Mouse (Mus musculus): ENCODE measurements around the gene Galnt14. TPM values are rescaled to one million over a fixed set of nuclear protein-coding genes. Genes with fewer than 3 reads are reported as not detected.

Gene Galnt14
- polyA plus RNA-seq, 1 experiment: not detected

DNA sequence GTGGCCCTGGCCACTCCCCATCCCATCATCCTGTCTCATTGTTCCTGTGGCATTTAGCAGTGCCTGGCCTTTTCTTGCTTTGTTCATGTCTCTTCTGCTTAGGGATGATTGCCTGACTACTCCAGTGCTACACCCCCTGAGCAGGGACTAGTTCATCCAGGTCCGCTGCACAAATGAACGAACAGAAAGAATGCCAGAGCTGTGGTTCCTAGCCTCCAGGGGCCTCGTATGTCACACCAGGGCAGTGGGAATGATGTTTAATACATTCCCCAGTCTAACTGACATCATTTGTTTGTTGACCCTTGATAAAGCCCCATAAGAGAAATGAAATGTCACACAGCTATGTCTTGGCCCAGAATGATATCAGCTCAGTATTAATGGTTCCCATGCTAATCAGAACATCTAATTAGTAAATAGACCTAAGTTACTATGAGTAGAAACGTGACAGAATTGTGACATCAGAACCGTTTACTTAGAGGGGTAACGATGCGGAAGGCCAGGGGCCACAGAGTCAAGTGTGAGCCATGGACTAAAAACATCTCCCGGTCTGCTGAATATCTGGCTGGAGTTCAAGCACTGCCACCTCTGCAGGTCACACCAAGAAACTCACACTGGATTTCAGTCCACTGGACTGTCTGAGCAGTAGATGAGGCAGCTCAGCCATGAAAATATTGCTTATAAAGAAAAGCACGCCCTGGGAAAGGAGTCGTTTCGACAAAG, 76.1 kb downstream of the Galnt14 start:
- no peak for TF ChIP-seq GATA1 (IDR thresholded peaks at IDR 0.05; ENCODE audit: low read length)

DNA sequence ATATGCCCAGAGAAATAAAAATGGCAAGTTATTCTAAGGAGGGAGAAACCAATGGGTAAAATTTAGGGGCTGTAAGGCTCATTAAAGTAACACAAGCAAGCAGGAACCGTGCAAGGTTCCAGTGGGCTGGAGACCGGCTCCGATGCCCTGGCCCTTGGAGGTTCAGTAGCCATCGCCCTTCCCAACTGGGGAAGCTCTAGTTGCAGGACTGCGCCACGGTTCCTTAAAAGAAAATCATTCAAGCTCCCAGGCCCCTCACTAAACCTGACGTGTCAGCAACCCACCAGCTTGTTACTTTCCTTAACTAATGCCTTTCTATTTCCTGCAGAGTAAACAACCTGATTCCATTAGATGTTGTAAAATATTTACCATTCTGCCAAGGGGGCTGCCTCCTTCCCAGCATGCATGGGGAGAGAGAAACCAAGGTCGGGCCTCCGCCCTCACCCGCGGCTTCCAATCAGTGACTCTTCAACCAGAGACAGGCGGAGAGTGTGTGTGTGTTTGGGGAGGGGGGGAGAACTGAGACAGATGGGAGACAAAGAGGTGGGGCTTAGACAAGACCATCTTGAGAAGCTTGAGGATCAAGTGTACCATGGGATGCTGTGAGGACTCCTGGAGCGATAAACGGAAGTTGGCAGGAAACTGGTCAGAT, 81.9 kb downstream of the Galnt14 start:
- TF ChIP-seq GATA1 (IDR thresholded peaks at IDR 0.05; ENCODE audit: low read length): no peak

DNA sequence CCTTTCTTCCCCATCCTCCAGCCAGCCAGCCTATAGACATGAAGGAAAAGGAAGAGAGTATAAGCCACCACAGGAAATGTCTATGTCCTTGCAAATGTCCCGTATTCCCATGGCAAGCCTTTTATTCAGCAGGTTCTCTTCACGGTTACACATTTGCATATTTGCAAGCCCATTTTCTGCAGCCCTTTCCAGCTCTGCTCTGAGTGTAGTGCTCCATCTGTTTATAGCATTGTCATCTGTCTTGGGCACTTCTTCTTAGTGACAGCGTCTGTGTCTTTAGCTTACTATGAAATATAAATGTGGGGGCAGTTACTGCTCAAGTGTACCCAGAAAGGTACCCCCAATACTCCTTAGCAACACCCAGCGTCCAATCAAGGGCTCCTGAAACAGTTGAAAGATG, 83.3 kb downstream of the Galnt14 start:
- no peak for TF ChIP-seq GATA1 (IDR thresholded peaks at IDR 0.05; ENCODE audit: low read length)

DNA sequence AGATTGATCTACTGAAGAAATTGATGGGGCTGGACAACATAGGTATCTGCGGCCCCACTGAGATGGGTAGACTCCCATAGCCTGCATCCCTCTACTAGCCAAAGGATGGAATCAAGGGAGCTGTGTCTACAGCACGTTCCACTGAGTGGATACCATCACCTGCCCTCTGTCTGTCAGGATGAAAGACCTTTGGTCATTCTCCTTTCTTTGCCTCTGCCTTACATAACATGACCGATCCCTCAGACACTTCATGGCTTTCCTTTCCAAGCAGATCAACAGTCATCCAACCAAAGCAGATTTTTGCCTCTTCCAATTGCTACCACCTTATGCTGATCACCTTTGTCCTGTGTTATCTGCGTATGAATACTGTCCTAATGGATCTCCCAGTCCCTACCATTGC, 90.2 kb downstream of the Galnt14 start:
- no peak for TF ChIP-seq GATA1 (IDR thresholded peaks at IDR 0.05; ENCODE audit: low read length)

DNA sequence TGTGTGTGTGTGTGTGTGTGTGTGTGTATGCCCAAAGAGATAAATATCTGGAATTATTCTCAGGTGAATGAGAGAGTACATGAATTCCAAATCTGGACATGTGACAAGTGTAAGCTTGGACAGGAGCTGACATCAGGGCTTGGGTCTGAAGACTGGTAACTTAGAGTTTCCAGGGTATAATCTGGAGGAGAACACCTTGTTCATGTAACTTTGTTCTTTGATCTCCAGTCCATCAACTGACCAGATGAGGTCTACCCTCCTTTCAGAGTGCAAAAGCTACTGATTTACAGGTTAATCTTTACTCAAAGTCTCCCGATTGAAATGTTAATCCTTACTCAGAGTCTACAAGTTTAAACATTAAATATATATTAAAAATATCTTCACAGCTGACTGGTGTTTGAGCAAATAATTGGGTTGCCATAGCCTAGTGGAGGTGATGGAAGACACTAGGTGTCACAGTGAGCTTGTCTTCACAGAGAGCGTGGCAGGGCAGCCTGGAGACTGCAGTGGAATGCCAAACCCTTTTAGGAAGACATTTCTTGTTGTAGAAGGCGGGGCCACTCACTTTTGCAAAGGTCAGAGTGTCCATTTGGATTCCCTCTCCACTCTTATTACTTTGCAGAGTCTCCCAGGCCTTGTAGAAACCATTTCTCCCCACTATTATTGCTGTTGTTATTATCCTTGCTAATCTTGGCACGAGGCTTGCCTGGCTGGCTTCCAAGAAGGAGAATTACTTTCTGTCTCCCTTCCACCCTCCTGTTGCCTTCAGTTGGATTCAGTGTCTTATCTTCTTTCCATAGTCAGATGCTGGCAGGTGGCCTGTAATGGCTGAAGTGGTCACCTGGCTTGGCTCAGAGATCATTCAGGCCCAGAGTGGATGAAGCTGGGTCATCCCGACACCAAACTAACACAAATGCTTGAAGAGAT, 107.4 kb downstream of the Galnt14 start:
- TF ChIP-seq GATA1 (IDR thresholded peaks at IDR 0.05; ENCODE audit: low read length): no peak

DNA sequence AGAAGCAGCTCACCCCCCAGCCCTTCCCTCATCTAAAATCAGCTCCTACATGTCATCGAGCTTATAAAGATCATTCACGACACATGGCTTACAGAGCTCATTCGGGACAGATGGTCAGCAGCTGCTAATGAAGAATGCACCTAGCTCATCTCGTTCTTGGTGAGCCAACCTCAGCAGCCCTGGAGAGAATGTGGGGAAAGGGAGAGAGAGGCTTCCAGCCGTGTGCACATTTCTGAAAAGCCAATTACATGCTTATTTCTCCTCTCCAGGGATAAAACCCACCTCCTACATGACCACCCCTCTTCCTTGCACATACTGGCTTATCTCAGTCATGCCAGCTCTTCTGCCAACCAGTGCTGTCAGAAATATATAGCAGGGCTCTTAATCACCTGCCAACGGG, 110.3 kb downstream of the Galnt14 start:
- TF ChIP-seq GATA1 (IDR thresholded peaks at IDR 0.05; ENCODE audit: low read length): no peak

DNA sequence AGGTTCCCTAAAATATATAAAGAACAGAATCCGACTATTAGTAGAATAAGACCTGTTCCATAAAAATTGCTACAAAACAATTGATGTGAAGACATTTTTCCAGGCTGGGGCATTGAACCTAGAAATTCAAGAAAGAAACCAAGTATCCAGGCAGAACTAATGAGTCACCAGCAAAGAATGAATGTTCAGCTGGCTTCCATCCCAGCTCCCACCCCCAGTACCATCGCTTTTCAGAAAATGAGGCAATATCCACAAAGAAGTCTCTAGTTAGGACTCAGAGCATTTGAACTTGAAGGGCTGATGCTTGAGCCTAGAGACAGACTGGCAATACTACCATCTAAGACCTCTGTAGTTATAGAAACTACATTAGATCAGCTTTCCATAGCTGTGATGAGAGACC, 118.2 kb downstream of the Galnt14 start:
- TF ChIP-seq GATA1 (IDR thresholded peaks at IDR 0.05; ENCODE audit: low read length): no peak

DNA sequence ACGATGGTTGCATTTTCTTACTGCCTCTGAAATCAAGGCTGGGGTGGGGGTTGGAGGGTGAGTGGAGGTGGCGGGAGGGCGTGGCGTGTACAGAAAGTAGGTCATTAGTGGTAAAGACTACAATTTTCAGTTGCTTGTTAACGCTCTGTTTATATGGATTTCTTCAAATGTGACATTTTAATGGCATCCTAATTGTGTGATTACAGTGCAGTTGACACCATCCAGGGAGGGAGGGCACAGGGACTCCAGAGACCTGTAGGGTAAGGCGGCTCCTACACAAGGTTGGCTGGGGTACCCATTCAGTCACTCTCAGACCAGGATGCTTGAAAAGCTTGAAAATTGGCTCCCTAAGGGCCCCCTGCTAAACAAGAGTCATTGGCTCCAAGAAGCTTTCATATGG, 122.7 kb downstream of the Galnt14 start:
- no peak for TF ChIP-seq GATA1 (IDR thresholded peaks at IDR 0.05; ENCODE audit: low read length)

DNA sequence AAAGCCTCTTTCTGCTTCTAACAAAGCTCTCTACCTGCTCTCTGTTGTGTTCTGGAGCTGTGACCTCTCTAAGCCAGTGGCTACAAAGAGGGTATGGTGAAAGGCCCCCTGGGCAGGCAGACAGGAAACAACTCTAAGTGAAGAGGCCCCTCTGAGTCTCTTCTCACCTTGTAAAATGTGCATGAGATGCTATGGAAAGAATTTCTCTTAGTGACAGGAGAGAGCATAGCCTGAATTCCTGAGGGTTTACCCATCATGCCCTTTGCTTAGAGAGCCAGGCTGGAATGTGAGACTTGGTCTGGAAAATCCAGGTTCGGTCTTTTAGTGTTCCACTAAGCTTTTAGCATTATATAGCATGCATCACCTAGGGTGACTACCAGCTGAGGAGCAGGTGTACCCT, 136.1 kb downstream of the Galnt14 start:
- no peak for TF ChIP-seq GATA1 (IDR thresholded peaks at IDR 0.05; ENCODE audit: low read length)

DNA sequence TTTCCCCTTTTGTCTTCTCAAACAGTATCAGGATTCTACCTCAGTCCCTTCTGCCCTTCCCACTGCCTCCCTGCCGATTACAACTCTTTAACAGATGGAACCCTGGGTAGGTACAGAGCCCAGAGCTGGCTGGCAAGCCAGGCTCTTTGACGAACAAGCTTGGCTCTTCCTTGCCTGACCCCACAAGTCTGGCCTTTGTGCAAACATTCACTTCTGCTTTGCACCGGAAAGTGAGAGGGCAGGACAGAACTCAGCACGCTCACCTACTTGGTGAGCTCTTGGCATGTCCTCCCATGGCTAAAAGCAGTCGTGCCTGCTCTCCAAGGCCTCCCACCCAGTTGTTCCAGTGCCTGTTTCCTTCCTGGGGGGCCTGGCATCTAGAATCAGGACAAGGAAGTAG, 137.4 kb downstream of the Galnt14 start:
- no peak for TF ChIP-seq GATA1 (IDR thresholded peaks at IDR 0.05; ENCODE audit: low read length)

DNA sequence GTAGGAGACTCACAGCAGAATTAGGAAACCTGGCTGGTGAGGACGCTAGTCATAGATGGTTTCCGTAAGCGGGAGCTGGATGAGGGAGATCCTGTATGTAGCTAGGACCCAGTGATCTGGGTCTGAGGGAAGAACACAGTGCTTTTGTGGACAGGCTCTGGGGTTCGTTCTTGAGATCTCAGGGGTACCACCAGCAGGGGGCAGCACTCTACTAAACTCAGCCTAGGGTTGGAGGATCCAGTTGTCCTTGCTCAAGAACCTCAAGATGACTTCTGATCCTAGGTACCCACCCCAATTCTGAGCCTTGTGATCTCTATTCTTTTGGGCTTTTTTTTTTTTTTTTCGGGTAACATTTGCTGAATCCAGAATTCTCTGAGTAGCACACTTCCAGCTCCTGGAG, 137.8 kb downstream of the Galnt14 start:
- TF ChIP-seq GATA1 (IDR thresholded peaks at IDR 0.05; ENCODE audit: low read length): no peak

DNA sequence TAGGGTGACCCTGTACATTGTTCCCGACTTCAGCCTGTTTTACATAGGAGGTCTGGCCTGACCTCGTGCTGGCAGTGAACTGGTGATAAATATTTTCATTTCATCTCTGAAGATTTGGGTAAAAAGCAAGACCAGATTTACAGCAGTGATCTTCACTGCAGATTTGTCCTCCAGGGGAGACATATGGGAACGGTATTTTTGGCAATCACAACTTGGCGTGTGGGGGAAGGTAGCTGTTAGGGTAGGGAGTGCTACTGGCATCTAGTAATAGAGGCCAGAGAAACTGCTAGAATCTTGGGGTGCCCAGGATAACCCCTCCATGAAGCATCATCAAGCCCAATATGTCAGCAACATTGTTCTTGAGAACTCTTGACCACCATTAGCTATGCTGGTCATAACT, 138.3 kb downstream of the Galnt14 start:
- no peak for TF ChIP-seq GATA1 (IDR thresholded peaks at IDR 0.05; ENCODE audit: low read length)

DNA sequence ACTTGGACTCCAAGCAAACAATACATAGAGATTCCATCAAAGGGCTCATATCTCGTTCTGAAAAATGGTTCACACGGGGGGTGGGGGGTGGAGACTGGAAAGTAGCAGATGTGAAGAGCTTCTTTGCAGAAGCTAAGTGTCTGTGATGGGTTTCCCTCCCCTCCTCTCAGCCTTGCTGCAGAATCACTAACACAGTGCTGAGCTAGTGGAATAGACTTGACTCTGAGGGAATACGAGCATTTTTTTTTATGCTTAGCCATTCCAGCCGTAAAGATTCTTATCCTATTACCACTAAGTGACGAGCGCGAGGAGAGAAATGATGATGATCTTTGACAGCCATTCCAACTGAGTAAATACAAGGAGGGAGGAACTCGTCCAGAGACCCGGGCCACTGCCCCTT, 142.0 kb downstream of the Galnt14 start:
- no peak for TF ChIP-seq GATA1 (IDR thresholded peaks at IDR 0.05; ENCODE audit: low read length)

DNA sequence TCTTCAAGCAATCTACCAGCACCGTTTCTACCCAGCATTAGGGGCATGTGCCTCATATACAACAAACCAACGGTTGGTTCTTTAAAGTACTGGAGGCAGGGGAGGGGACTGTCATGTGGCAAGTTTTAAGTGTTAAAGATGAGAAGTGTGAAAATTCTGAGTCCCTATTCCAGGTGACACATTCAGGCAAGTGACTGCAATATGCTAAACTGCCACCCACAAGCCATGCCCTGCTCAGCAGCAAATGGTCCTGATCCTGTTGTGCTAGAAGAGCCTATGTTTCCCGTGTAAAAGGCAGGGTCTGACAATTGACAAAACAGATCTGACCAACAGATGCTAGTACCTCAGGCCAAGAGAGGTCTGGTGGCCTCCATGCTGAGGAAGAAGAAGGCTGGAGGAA, 149.1 kb downstream of the Galnt14 start:
- TF ChIP-seq GATA1 (IDR thresholded peaks at IDR 0.05; ENCODE audit: low read length): no peak

DNA sequence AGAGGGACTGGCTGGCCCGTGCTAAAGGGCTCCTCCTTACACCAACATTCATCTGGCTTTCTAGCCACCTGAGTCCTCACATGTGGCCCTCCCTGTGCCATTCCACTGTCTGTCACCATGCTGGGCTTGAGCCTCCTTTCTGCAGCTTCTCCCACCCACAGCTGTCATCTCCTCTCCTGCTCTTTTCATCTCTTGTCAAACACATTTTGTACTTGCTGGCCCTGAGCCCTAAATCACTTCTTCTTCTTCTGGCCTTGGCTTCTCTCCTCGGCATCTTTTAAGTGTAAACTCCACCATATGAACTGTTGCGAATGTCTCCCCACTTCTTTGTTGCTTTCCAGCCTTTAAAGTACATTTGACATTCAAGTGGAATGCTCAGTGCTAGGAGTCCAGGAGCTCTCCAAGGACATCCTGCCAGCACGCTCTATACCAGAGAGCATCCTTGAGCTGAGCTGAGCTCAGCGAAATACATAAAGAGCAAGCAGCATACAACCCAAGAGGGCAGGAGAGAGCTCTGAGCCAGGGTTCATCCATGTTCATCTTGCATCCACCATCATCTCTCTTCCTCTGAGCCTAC, 150.0 kb downstream of the Galnt14 start:
- no peak for TF ChIP-seq GATA1 (IDR thresholded peaks at IDR 0.05; ENCODE audit: low read length)

DNA sequence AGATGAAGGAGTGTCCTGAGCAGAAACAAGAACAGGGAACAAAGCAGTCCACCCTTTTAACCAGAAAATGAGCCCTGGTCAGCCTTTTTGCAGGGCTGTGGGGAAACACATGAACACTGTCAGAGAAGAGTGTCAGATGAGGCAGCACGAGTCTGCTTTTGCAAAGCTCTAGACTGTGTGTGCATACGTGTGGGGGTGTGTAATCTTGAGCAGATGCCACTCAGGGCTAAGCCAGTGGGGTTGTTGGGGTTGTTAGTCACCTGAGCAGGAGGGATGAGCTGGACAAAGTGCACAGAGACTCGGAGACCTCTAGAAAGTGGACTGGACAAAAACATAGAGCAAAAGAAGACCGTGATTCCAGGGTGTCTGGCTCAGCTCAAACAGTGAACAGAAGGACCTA, 150.8 kb downstream of the Galnt14 start:
- no peak for TF ChIP-seq GATA1 (IDR thresholded peaks at IDR 0.05; ENCODE audit: low read length)
